Mouse (Mus musculus) lung, adult 2 months (tissue): ENCODE data around the gene Pgam1.

Experiments
- CTCF ChIP-seq: fragments of 200-500 bp; IDR thresholded peaks from 2 replicates; pipeline ENCODE4 v1.5.1; 2011; ENCODE audit warnings: mild to moderate bottlenecking, low read length, control low read depth; ENCODE audit not compliant: insufficient read depth
- POLR2A ChIP-seq: fragments of 200-500 bp; IDR thresholded peaks from 2 replicates; pipeline ENCODE4 v1.6.1; 2011; ENCODE audit warnings: low read depth, mild to moderate bottlenecking, control low read depth, low read length, borderline replicate concordance; ENCODE audit errors: extremely low read depth

DNA sequence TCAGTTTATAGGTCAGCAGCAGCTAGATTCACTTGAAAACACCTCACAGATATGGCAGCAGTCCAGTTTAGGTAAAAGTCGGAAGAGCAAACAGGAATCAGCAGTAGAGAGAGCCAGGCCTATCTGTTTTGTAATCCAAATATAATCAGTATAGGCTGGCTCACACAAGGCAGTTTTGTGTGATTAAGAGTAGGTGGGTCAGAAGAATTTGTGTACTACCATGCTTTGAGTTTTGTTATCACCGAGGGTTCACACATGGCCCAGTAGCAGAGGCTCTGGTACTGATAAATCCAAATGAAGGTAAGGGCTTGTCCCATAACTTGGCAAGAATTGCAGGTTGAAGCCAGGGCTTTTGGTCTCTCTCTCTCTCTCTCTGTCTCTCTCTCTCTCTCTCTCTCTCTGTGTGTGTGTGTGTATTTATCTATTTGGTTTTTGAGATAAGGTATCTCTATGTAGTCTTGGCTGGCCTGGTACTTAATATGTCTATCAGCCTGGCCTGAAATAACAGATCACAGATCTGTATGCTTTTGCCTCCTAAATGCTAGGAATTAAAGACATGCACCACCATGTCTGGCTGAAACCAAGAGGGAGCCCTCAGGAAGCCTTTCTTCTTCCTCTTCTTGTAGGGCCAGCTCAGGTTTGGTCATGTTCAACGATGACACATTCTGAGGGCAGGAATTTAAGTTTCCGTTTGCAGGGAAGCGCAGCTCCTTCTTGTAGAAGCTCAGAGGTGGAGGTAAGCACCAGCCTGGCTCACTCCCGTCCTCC lies 5.2 kb upstream of the Pgam1 start:
- no peak for TF ChIP-seq CTCF
- no peak for TF ChIP-seq POLR2A
